Mouse (Mus musculus): Measurements from ENCODE around the gene Nr4a1. TPM values are rescaled to one million over a fixed set of nuclear protein-coding genes. Genes with fewer than 3 reads are reported as not detected.

Gene Nr4a1
- total RNA-seq, 2 experiments from 2014 or later = 5.5 to 6.3 TPM

GRCm38 (mm10) chr15:101322640-101323039 is 68.6 kb downstream of the Nr4a1 start:
- intact Hi-C loops (cut with DNase I) = no loop called here
- no peak for DNase-seq (ENCODE audit: low spot score)

GRCm38 (mm10) chr15:101323511-101323910 is 69.4 kb downstream of the Nr4a1 start:
- DNase-seq (ENCODE audit: low spot score) = no peak
- intact Hi-C loops (cut with DNase I) = no loop called here

Other genes with a start within 250 kb of the Nr4a1 start
- gene Gm47841, start 206.9 kb upstream of the Nr4a1 start, total RNA-seq (2021) = not detected
- 1 to 10 TPM; 1.3 to 1.4 TPM for gene Fignl2, start 175.7 kb upstream of the Nr4a1 start, total RNA-seq (2021)
- gene Ankrd33, start 138.5 kb upstream of the Nr4a1 start, total RNA-seq (2021) = not detected
- 10 to 100 TPM; 23.2 to 31.5 TPM for gene Acvrl1, start 125.7 kb upstream of the Nr4a1 start, total RNA-seq (2021)
- gene Acvr1b, start 80.2 kb upstream of the Nr4a1 start, total RNA-seq (2021) = 10 to 100 TPM; 11.7 to 14.5 TPM
- gene Grasp, start 30.1 kb upstream of the Nr4a1 start, total RNA-seq (2021) = 10 to 100 TPM in 1 of 2 experiments, 1 to 10 TPM in 1; 9.4 to 12.3 TPM
- gene Atg101, start 30.0 kb downstream of the Nr4a1 start, total RNA-seq (2021) = 10 to 100 TPM; 21.5 to 25.0 TPM
- 1 to 10 TPM; 1.3 to 1.5 TPM for gene 6030408B16Rik, start 38.9 kb downstream of the Nr4a1 start, total RNA-seq (2021)
- 1 to 10 TPM; 2.0 to 2.2 TPM for gene Krt80, start 115.9 kb downstream of the Nr4a1 start, total RNA-seq (2021)
- 1 to 10 TPM; 4.2 to 5.9 TPM for gene Krt7, start 156.8 kb downstream of the Nr4a1 start, total RNA-seq (2021)
- not detected for gene Krt87, start 184.5 kb downstream of the Nr4a1 start, total RNA-seq (2021)
- gene Krt88, start 193.5 kb downstream of the Nr4a1 start, total RNA-seq (2021) = not detected
- gene Krt81, start 209.5 kb downstream of the Nr4a1 start, total RNA-seq (2021) = not detected
- gene Krt86, start 219.2 kb downstream of the Nr4a1 start, total RNA-seq (2021) = not detected
- not detected for gene Krt83, start 237.2 kb downstream of the Nr4a1 start, total RNA-seq (2021)